Mouse (Mus musculus) forebrain, embryonic 10.5 days (tissue): ENCODE results near the gene Tmco4. TPM values are rescaled to one million over a fixed set of nuclear protein-coding genes. Genes with fewer than 3 reads are reported as not detected.

Experiments used
- DNase-seq: peaks from one replicate; pipeline ENCODE4 v3.0.0-alpha.2; 2017; ENCODE audit warnings: low spot score; ENCODE audit errors: extremely low spot score
- H3K27ac ChIP-seq: fragments of 300-500 bp; sonication (generic); 2 replicates; pipeline ENCODE4 v1.5.1; 2016; ENCODE audit warnings: mild to moderate bottlenecking
- H3K27me3 ChIP-seq: fragments of 300-500 bp; sonication (generic); 2 replicates; pipeline ENCODE4 v1.6.1; 2016; ENCODE audit warnings: mild to moderate bottlenecking; ENCODE audit not compliant: poor library complexity, severe bottlenecking
- H3K36me3 ChIP-seq: fragments of 300-500 bp; sonication (generic); replicated peaks from 2 replicates; pipeline ENCODE4 v1.6.1; 2016; ENCODE audit warnings: mild to moderate bottlenecking, moderate library complexity
- H3K4me1 ChIP-seq: fragments of 300-500 bp; sonication (generic); 2 replicates; pipeline ENCODE4 v1.6.1; 2016
- H3K4me3 ChIP-seq: fragments of 300-500 bp; sonication (generic); 2 replicates; pipeline ENCODE4 v1.5.1; 2016; ENCODE audit warnings: mild to moderate bottlenecking, moderate library complexity
- H3K9me3 ChIP-seq: fragments of 300-500 bp; sonication (generic); 2 replicates; pipeline ENCODE4 v1.6.1; 2016; ENCODE audit warnings: mild to moderate bottlenecking, moderate library complexity
- WGBS: fragments of 180-500 bp; shearing (Covaris S2); methylation state at CpG from one replicate; pipeline ENCODE4 v1.1.7; 2016; 5-methylcytosine and 5-hydroxymethylcytosine counted together
- polyA plus RNA-seq: library from polyadenylated mRNA; unstranded; fragments of >200 nt; fragmentation: Nextera tagmentation; extraction: Ambion mirVana; gene quantifications from 2 replicates; pipeline ENCODE4 v1.2.1, GENCODE M21; 2016

The Tmco4 gene
- polyA plus RNA-seq, 1 experiment from 2014 or later, result 0.90 TPM

GRCm38 (mm10) chr4:139034010-139034367 lies 61.3 kb downstream of the Tmco4 start:
- H3K27ac ChIP-seq, result no peak overlapping the region
- 88% methylated on average over 8 of the region's 8 CpGs for WGBS
- peaks cover 7% of the 10 kb centered on the region; the same call in 1 of the 2 replicates for H3K9me3 ChIP-seq
- peaks cover 4% of the 10 kb centered on the region; the same call in 1 of the 2 replicates for H3K27me3 ChIP-seq
- no peak overlapping the region for H3K4me3 ChIP-seq
- peaks cover 29% of the 10 kb centered on the region for H3K4me1 ChIP-seq
- DNase-seq, result no peak
- no peaks in the 10 kb centered on the region for H3K36me3 ChIP-seq

GRCm38 (mm10) chr4:139034540-139034939 lies 61.9 kb downstream of the Tmco4 start:
- H3K27ac ChIP-seq, result no peak overlapping the region
- H3K4me3 ChIP-seq, result no peak overlapping the region
- no peak for DNase-seq
- WGBS, result 54% methylated on average over 4 of the region's 4 CpGs
- peaks cover 7% of the 10 kb centered on the region; the same call in 1 of the 2 replicates for H3K9me3 ChIP-seq
- H3K4me1 ChIP-seq, result peaks cover 34% of the 10 kb centered on the region
- H3K36me3 ChIP-seq, result no peaks in the 10 kb centered on the region
- peaks cover 10% of the 10 kb centered on the region for H3K27me3 ChIP-seq

- Histone ChIP-seq H3K27me3 (peaks cover 14% of the 10 kb centered on the region), H3K36me3 (no peaks in the 10 kb centered on the region), H3K27ac (no peak overlapping the region), H3K4me1 (peaks cover 38% of the 10 kb centered on the region), H3K4me3 (no peak overlapping the region), H3K9me3 (peaks cover 7% of the 10 kb centered on the region; the same call in 1 of the 2 replicates)
- no peak for DNase-seq
- 93% methylated on average over 3 of the region's 3 CpGs for WGBS
Observed at GRCm38 (mm10) chr4:139034942-139035341, 62.3 kb downstream of the Tmco4 start.

GRCm38 (mm10) chr4:139035799-139036198 lies 63.1 kb downstream of the Tmco4 start:
- no peak overlapping the region for H3K4me3 ChIP-seq
- peaks cover 22% of the 10 kb centered on the region for H3K27me3 ChIP-seq
- no peak overlapping the region for H3K27ac ChIP-seq
- H3K4me1 ChIP-seq, result peaks cover 47% of the 10 kb centered on the region
- H3K9me3 ChIP-seq, result peaks cover 7% of the 10 kb centered on the region; the same call in 1 of the 2 replicates
- WGBS, result 96% methylated on average over 3 of the region's 3 CpGs
- no peak for DNase-seq
- no peaks in the 10 kb centered on the region for H3K36me3 ChIP-seq

- H3K27ac ChIP-seq, result 0 out of 2 replicates have a peak overlapping the region, but pooled peaks have one; percentile 9
- WGBS, result 77% methylated on average over 17 of the region's 17 CpGs
- H3K4me1 ChIP-seq, result peaks cover 50% of the 10 kb centered on the region
- peaks cover 32% of the 10 kb centered on the region for H3K27me3 ChIP-seq
- H3K9me3 ChIP-seq, result peaks cover 7% of the 10 kb centered on the region; the same call in 1 of the 2 replicates
- H3K36me3 ChIP-seq, result no peaks in the 10 kb centered on the region
- no peak for DNase-seq
- H3K4me3 ChIP-seq, result no peak overlapping the region
Observed at GRCm38 (mm10) chr4:139037795-139038607, 65.3 kb downstream of the Tmco4 start.

- under 1% methylated on average over 10 of the region's 10 CpGs for WGBS
- H3K9me3 ChIP-seq, result peaks cover 11% of the 10 kb centered on the region; the same call in 1 of the 2 replicates
- peak; percentile 39 for DNase-seq
- peaks cover 49% of the 10 kb centered on the region for H3K4me1 ChIP-seq
- peak overlapping the region; percentile 79 for H3K27ac ChIP-seq
- H3K4me3 ChIP-seq, result peak overlapping the region; percentile 29
- no peaks in the 10 kb centered on the region for H3K36me3 ChIP-seq
- peaks cover 32% of the 10 kb centered on the region for H3K27me3 ChIP-seq
Observed at GRCm38 (mm10) chr4:139040084-139040839, 67.6 kb downstream of the Tmco4 start.

- H3K9me3 ChIP-seq, result peaks cover 4% of the 10 kb centered on the region; the same call in 1 of the 2 replicates
- H3K4me3 ChIP-seq, result no peak overlapping the region
- H3K4me1 ChIP-seq, result peaks cover 47% of the 10 kb centered on the region
- whole genome bisulfite sequencing, result 74% methylated on average over 5 of the region's 5 CpGs
- DNase-seq, result no peak
- H3K27me3 ChIP-seq, result peaks cover 32% of the 10 kb centered on the region
- H3K27ac ChIP-seq, result no peak overlapping the region
- H3K36me3 ChIP-seq, result no peaks in the 10 kb centered on the region
Observed at GRCm38 (mm10) chr4:139042611-139043010, 69.9 kb downstream of the Tmco4 start.

- peaks cover 37% of the 10 kb centered on the region for H3K4me1 ChIP-seq
- H3K27ac ChIP-seq, result no peak overlapping the region
- WGBS, result 90% methylated on average over 2 of the region's 2 CpGs
- no peaks in the 10 kb centered on the region for H3K36me3 ChIP-seq
- H3K9me3 ChIP-seq, result peaks cover 4% of the 10 kb centered on the region; the same call in 1 of the 2 replicates
- H3K27me3 ChIP-seq, result peaks cover 31% of the 10 kb centered on the region
- no peak for DNase-seq
- no peak overlapping the region for H3K4me3 ChIP-seq
Observed at GRCm38 (mm10) chr4:139043600-139043999, 70.9 kb downstream of the Tmco4 start.

GRCm38 (mm10) chr4:139044566-139044965 lies 71.9 kb downstream of the Tmco4 start:
- Histone ChIP-seq H3K27me3 (peaks cover 22% of the 10 kb centered on the region), H3K36me3 (no peaks in the 10 kb centered on the region), H3K4me3 (no peak overlapping the region), H3K9me3 (peaks cover 4% of the 10 kb centered on the region; the same call in 1 of the 2 replicates), H3K27ac (no peak overlapping the region), H3K4me1 (peaks cover 28% of the 10 kb centered on the region)
- WGBS, result 92% methylated on average over 5 of the region's 5 CpGs
- DNase-seq, result no peak

- no peak for DNase-seq
- peaks cover 4% of the 10 kb centered on the region; the same call in 1 of the 2 replicates for H3K9me3 ChIP-seq
- no peak overlapping the region for H3K27ac ChIP-seq
- WGBS, result 83% methylated on average over 5 of the region's 5 CpGs
- 0 out of 2 replicates have a peak, but pooled peaks cover 5% of the 10 kb centered on the region for H3K27me3 ChIP-seq
- no peak overlapping the region for H3K4me3 ChIP-seq
- no peaks in the 10 kb centered on the region for H3K36me3 ChIP-seq
- peaks cover 10% of the 10 kb centered on the region for H3K4me1 ChIP-seq
Observed at GRCm38 (mm10) chr4:139046354-139046753, 73.7 kb downstream of the Tmco4 start.

- no peak overlapping the region for H3K4me3 ChIP-seq
- DNase-seq, result no peak
- H3K4me1 ChIP-seq, result 0 out of 2 replicates have a peak, but pooled peaks cover 5% of the 10 kb centered on the region
- H3K9me3 ChIP-seq, result peaks cover 4% of the 10 kb centered on the region; the same call in 1 of the 2 replicates
- H3K36me3 ChIP-seq, result no peaks in the 10 kb centered on the region
- H3K27me3 ChIP-seq, result peaks cover 17% of the 10 kb centered on the region
- no peak overlapping the region for H3K27ac ChIP-seq
- 85% methylated on average over 6 of the region's 6 CpGs for WGBS
Observed at GRCm38 (mm10) chr4:139048518-139048917, 75.8 kb downstream of the Tmco4 start.

- Histone ChIP-seq H3K9me3 (no peaks in the 10 kb centered on the region), H3K27me3 (peaks cover 33% of the 10 kb centered on the region), H3K27ac (no peak overlapping the region), H3K4me3 (no peak overlapping the region), H3K36me3 (no peaks in the 10 kb centered on the region), H3K4me1 (peaks cover 23% of the 10 kb centered on the region)
- WGBS, result 84% methylated on average over 7 of the region's 7 CpGs
- DNase-seq, result no peak
Observed at GRCm38 (mm10) chr4:139052796-139053195, 80.1 kb downstream of the Tmco4 start.
